In the genomic region with DNA sequence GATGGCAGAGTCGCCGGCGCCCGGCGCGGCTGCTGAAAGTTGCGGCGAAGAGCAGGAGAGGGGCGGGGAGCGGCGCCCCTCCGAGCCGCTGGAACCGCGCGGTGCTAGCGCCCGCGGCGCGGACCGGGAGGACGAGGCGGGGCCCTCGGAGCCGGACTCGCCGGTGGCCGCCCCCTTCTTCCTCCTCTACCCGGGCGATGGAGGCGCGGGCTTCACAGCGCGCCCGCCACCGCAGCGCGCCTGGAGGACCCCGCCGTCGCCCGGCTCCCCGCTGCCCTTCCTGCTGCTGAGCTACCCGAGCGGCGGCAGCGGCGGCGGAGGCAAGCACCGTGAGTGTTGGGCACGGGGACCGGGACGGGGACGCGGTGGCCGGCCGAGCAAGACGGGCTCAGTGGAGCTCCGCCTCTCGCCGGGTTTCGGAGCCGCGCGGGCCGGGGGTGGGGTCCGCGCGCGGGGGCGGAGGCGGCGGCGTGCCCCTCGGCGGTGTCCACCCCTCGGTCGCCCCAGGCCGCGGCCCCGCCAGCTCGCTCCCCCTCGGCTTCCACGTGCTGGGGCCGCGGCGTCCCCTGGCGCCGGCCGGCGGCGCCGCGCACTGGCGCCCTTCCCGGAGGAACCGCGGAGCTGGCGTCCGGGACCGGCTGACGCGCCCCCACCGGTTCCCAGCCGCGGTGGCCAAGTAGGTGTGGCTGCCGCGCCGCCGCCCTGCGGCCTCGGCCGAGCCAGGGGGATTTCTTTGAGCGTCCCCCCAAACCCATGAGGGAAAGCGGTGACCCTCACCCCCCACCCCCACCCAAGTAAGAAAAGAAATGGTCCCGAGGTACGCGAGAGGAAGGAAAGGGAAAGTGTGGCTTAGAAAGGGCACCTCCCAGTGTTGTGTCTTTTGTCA, we compare ENCODE assay signal across 7 mouse cellular contexts. TPM values are rescaled to one million over a fixed set of nuclear protein-coding genes. Genes with fewer than 3 reads are reported as not detected.
DNase-seq lines count a peak whose midpoint lies in the region; ATAC-seq and TF ChIP-seq lines count a peak whose summit lies in the region.

No protein-coding gene starts in this region.

- no peaks in the 10 kb centered on the region for H3K27me3 ChIP-seq in hindbrain, embryonic 14.5 days (ENCODE audit: control insufficient read depth, insufficient read depth, low read length)
- H3K27me3 ChIP-seq in spleen, adult 2 months (ENCODE audit: control insufficient read depth, insufficient read depth, low read length) = no peaks in the 10 kb centered on the region

- no peak for TF ChIP-seq CTCF in spleen, adult 2 months (IDR thresholded peaks at IDR 0.05; ENCODE audit: extremely low read depth, insufficient read depth, insufficient read length, insufficient replicate concordance)

- H3K9me3 ChIP-seq in hindbrain, embryonic 14.5 days (ENCODE audit: control insufficient read depth, low read length) = no peaks in the 10 kb centered on the region

- H3K27ac ChIP-seq in hindbrain, embryonic 14.5 days = peak overlapping the region; percentile 89
- H3K27ac ChIP-seq in spleen, adult 2 months (ENCODE audit: insufficient read depth, low read length) = peak overlapping the region; percentile 71

- no peaks in the 10 kb centered on the region for H3K36me3 ChIP-seq in hindbrain, embryonic 14.5 days (replicated peaks; ENCODE audit: control insufficient read depth, insufficient read depth)
- H3K36me3 ChIP-seq in spleen, adult 2 months (ENCODE audit: control insufficient read depth, insufficient read depth, low read length) = no peaks in the 10 kb centered on the region

- H3K4me3 ChIP-seq in hindbrain, embryonic 14.5 days (replicated peaks; ENCODE audit: low read length) = peak overlapping the region; percentile 91
- peak overlapping the region; percentile 98 for H3K4me3 ChIP-seq in spleen, adult 2 months (ENCODE audit: extremely low read depth, insufficient read depth, insufficient read length)

- H3K4me2 ChIP-seq in hindbrain, embryonic 14.5 days (replicated peaks) = peak overlapping the region; percentile 57

- intact Hi-C loops in left cerebral cortex, postnatal 4 days (cut with DNase I) = no loop called here

- WGBS in hindbrain, embryonic 14.5 days = under 1% methylated on average over 72 of the region's 119 CpGs
- 2% methylated on average over 88 of the region's 119 CpGs for WGBS in spleen, adult 2 months

- DNase-seq in T-cell, adult 2 months (ENCODE audit: low spot score) = peak; percentile 29
- peak; percentile 71 for DNase-seq in cerebellum, adult 9-11 months
- peak; percentile 70 for DNase-seq in gastrocnemius, adult 18-20 months (ENCODE audit: low spot score)
- DNase-seq in hindbrain, embryonic 14.5 days (ENCODE audit: low spot score) = peak; percentile 55
- peak; percentile 55 for DNase-seq in left cerebral cortex, postnatal 4 days
- DNase-seq in mesoderm, embryonic 11.5 days (ENCODE audit: low read depth, low spot score) = peak; percentile 39
- peak in 1 of 2 experiments; percentile 43 for DNase-seq in spleen, adult 2 months (ENCODE audit: low read depth in 1 of 2, low spot score in 2 of 2)

- peak; percentile 73 for ATAC-seq in hindbrain, embryonic 14.5 days (ENCODE audit: low FRiP score)

- H3K9ac ChIP-seq in hindbrain, embryonic 14.5 days = peak overlapping the region; percentile 86

- H3K4me1 ChIP-seq in hindbrain, embryonic 14.5 days (replicated peaks; ENCODE audit: control insufficient read depth, insufficient read depth, low read length) = peaks cover 22% of the 10 kb centered on the region; the same call in 1 of the 2 replicates
- H3K4me1 ChIP-seq in spleen, adult 2 months (ENCODE audit: control insufficient read depth, insufficient read depth, insufficient read length) = peaks cover 2% of the 10 kb centered on the region

- no peak for TF ChIP-seq POLR2A in spleen, adult 2 months (IDR thresholded peaks at IDR 0.05; ENCODE audit: low read depth, low read length)

RNA-seq across cellular contexts. Expression of gene Rufy3, which starts 0.6 kb away (rescaled TPM):
- 1 to 10 TPM; 6.3 to 7.4 TPM for total RNA-seq in gastrocnemius, adult 18-20 months (2021)
- 300 and 303 TPM in 2 replicates for polyA plus RNA-seq in hindbrain, embryonic 14.5 days (2014; fragmentation: Nextera tagmentation; extraction: Ambion mirVana)
- 100 to 1,000 TPM; 284 to 286 TPM for total RNA-seq in left cerebral cortex, postnatal 4 days (2021)
- 3.7 and 4.7 TPM in 2 replicates for polyA plus RNA-seq in spleen, adult 2 months (2012; rRNA removed)

RNA-seq across cellular contexts. Expression of gene Utp3, which starts 11.1 kb away (rescaled TPM):
- total RNA-seq in gastrocnemius, adult 18-20 months (2021) = 10 to 100 TPM; 25.5 to 26.2 TPM
- 35.6 and 36.6 TPM in 2 replicates for polyA plus RNA-seq in hindbrain, embryonic 14.5 days (2014; fragmentation: Nextera tagmentation; extraction: Ambion mirVana)
- 10 to 100 TPM; 29.2 to 29.7 TPM for total RNA-seq in left cerebral cortex, postnatal 4 days (2021)
- 9.3 and 14.0 TPM in 2 replicates for polyA plus RNA-seq in spleen, adult 2 months (2012; rRNA removed)

RNA-seq across cellular contexts. Expression of gene Jchain, which starts 37.7 kb away (rescaled TPM):
- total RNA-seq in gastrocnemius, adult 18-20 months (2021) = under 1 TPM; 0.59 to 0.64 TPM
- polyA plus RNA-seq in hindbrain, embryonic 14.5 days (2014; fragmentation: Nextera tagmentation; extraction: Ambion mirVana) = 0.23 and 0.26 TPM in 2 replicates
- under 1 TPM; 0.30 to 0.52 TPM for total RNA-seq in left cerebral cortex, postnatal 4 days (2021)
- polyA plus RNA-seq in spleen, adult 2 months (2012; rRNA removed) = 383 and 430 TPM in 2 replicates

Comparison
In these comparisons a context has a peak if more than half of its experiments do, and no peak if none do; other contexts are left out.
1. RNA of gene Rufy3, which starts 0.6 kb away (total RNA-seq): 284 to 286 TPM in left cerebral cortex, postnatal 4 days; 6.3 to 7.4 TPM in gastrocnemius, adult 18-20 months; every median in the first group is over 10 times any median in the second.